Mouse (Mus musculus): ENCODE results near the gene D430019H16Rik.

GRCm38 (mm10) chr12:105476453-105476852 is 22.8 kb downstream of the D430019H16Rik start:
- peak; percentile 78 for TF ChIP-seq CTCF (conservative IDR thresholded peaks at IDR 0.05; ENCODE audit: insufficient read depth, insufficient read length, low read depth, low read length)
- TF ChIP-seq POLR2A (IDR thresholded peaks at IDR 0.05; ENCODE audit: low read depth, low read length), result no peak

All from kidney, adult 2 months (tissue).